Mouse (Mus musculus) hindbrain, embryonic 10.5 days (tissue): ENCODE data around the gene D430042O09Rik. TPM values are rescaled to one million over a fixed set of nuclear protein-coding genes. Genes with fewer than 3 reads are reported as not detected.
A peak's percentile ranks its signal among the peaks of the same experiment; 100 is the strongest.
"Not testable (repeated sequence)": the region's sequence is repeated elsewhere in the genome, so short reads cannot be mapped to it uniquely, and the experiment has no call there.

ENCODE experiments used
- DNase-seq: peaks from one replicate; pipeline ENCODE4 v3.0.0-alpha.2; 2017; ENCODE audit warnings: low spot score
- H3K27ac ChIP-seq: fragments of 300-500 bp; sonication (generic); 2 replicates; pipeline ENCODE4 v1.5.1; 2016; ENCODE audit warnings: mild to moderate bottlenecking, moderate library complexity
- H3K27me3 ChIP-seq: fragments of 300-500 bp; sonication (generic); 2 replicates; pipeline ENCODE4 v1.6.1; 2016; ENCODE audit warnings: mild to moderate bottlenecking; ENCODE audit not compliant: poor library complexity, insufficient read depth, severe bottlenecking
- H3K36me3 ChIP-seq: fragments of 300-500 bp; sonication (generic); 2 replicates; pipeline ENCODE4 v1.6.1; 2016; ENCODE audit warnings: mild to moderate bottlenecking, moderate library complexity
- H3K4me1 ChIP-seq: fragments of 300-500 bp; sonication (generic); replicated peaks from 2 replicates; pipeline ENCODE4 v1.6.1; 2016; ENCODE audit warnings: mild to moderate bottlenecking
- H3K4me3 ChIP-seq: fragments of 300-500 bp; sonication (generic); 2 replicates; pipeline ENCODE4 v1.5.1; 2016; ENCODE audit warnings: mild to moderate bottlenecking, moderate library complexity
- H3K9me3 ChIP-seq: fragments of 300-500 bp; sonication (generic); 2 replicates; pipeline ENCODE4 v1.6.1; 2016; ENCODE audit warnings: mild to moderate bottlenecking, moderate library complexity
- WGBS: fragments of 180-500 bp; shearing (Covaris S2); methylation state at CpG from one replicate; pipeline ENCODE4 v1.1.7; 2016; 5-methylcytosine and 5-hydroxymethylcytosine counted together
- polyA plus RNA-seq: library from polyadenylated mRNA; unstranded; fragments of >200 nt; fragmentation: Nextera tagmentation; extraction: Ambion mirVana; gene quantifications from 2 replicates; pipeline ENCODE4 v1.2.1, GENCODE M21; 2016

Gene D430042O09Rik
- 10.2 and 11.8 TPM in 2 replicates for polyA plus RNA-seq

DNA sequence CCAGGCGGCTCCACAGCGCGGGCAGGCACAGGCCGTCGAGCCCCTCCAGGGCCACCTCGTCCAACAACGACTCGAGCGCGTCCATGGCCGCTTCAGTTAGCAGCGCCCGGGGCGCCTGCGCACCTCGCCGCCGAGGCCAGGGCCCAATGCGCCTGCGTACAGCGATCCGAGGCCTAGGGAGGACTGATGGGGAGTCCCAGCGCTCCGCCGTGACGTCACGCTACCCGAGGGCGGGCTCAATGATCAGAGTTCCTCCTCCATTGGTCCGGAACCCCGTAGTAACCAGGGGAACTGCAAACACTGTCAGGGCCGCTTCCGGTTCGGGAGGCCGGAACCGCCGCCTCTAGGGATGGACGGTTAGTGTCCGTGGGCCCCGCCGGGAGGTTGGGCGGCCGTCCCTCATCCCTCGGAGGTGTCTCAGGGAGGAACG, at the start of gene D430042O09Rik, which contains the start of gene Gtf3c1:
TSS of gene D430042O09Rik (plus strand) at position 296 of the 430 bp plus-strand sequence.
TSS of gene Gtf3c1 (minus strand) at position 188 of the 430 bp plus-strand sequence.
- Histone ChIP-seq H3K27me3 (no peaks in the 10 kb centered on the region), H3K4me1 (peaks cover 36% of the 10 kb centered on the region), H3K36me3 (peaks cover 38% of the 10 kb centered on the region), H3K27ac (peak within 1 kb of the TSS; percentile 96), H3K9me3 (no peaks in the 10 kb centered on the region), H3K4me3 (peak within 1 kb of the TSS; percentile 88)
- peak; percentile 100 for DNase-seq
- under 1% methylated on average over 45 of the region's 45 CpGs for whole genome bisulfite sequencing

- H3K4me1 ChIP-seq: no peaks in the 10 kb centered on the region
- no peak overlapping the region for H3K4me3 ChIP-seq
- H3K9me3 ChIP-seq: no peaks in the 10 kb centered on the region
- DNase-seq: no peak
- WGBS: 88% methylated on average over 3 of the region's 3 CpGs
- peaks cover 100% of the 10 kb centered on the region for H3K36me3 ChIP-seq
- H3K27me3 ChIP-seq: no peaks in the 10 kb centered on the region
- H3K27ac ChIP-seq: no peak overlapping the region
Observed at GRCm38 (mm10) chr7:125663654-125664053, 44.0 kb upstream of the D430042O09Rik start.

- 91% methylated on average over 6 of the region's 6 CpGs for WGBS
- no peaks in the 10 kb centered on the region for H3K9me3 ChIP-seq
- no peaks in the 10 kb centered on the region for H3K27me3 ChIP-seq
- no peak overlapping the region for H3K4me3 ChIP-seq
- H3K36me3 ChIP-seq: peaks cover 100% of the 10 kb centered on the region
- no peak overlapping the region for H3K27ac ChIP-seq
- DNase-seq: no peak
- H3K4me1 ChIP-seq: no peaks in the 10 kb centered on the region
Observed at GRCm38 (mm10) chr7:125670865-125671264, 36.8 kb upstream of the D430042O09Rik start.

DNA sequence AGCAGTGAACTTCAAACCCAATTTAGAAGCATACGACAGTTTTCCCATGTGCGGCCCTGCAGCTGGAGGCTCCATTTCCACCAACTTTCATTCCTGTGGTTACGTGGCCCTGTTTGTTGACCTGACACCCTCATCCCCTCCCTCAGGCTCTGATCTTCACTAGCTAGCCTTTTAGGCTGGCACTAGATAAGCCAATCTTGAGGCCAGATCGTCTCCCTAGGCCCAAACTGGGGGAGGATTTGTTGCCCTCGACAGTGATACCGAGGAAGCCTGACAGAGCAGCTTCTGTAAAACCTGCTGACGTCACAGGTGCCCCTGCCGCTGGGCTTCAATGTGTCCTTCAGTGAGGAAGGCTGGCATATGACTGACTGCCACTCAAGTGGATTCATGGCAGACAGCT, 36.3 kb upstream of the D430042O09Rik start:
- no peaks in the 10 kb centered on the region for H3K9me3 ChIP-seq
- no peak overlapping the region for H3K4me3 ChIP-seq
- 93% methylated on average over 8 of the region's 8 CpGs for WGBS
- no peak overlapping the region for H3K27ac ChIP-seq
- no peaks in the 10 kb centered on the region for H3K4me1 ChIP-seq
- no peaks in the 10 kb centered on the region for H3K27me3 ChIP-seq
- H3K36me3 ChIP-seq: peaks cover 100% of the 10 kb centered on the region
- no peak for DNase-seq

DNA sequence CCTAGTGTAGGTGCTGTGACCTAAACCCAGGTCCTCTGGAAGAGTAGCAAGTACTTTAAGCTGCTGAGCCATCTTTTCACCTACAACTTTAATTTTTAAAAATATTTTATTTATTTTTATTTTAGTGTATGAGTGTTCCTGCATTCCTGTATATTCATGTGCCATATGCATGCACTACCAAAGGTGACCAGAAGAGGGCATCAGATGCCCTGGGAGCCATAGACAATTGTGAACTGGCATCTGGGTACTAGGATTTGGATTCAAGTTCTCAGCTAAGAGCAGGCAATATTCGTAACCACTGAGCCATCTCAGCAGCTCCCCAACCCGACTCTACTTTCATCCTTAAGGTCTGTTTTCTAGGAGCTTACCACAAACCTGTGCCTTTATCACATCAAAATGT, 32.8 kb upstream of the D430042O09Rik start:
- H3K9me3 ChIP-seq: no peaks in the 10 kb centered on the region
- no peaks in the 10 kb centered on the region for H3K27me3 ChIP-seq
- peak; percentile 37 for DNase-seq
- no peak overlapping the region for H3K27ac ChIP-seq
- WGBS: 85% methylated on average over 2 of the region's 2 CpGs
- H3K4me1 ChIP-seq: no peaks in the 10 kb centered on the region
- H3K4me3 ChIP-seq: no peak overlapping the region
- H3K36me3 ChIP-seq: peaks cover 100% of the 10 kb centered on the region

GRCm38 (mm10) chr7:125678756-125679155, 28.9 kb upstream of the D430042O09Rik start:
- 84% methylated on average over 8 of the region's 8 CpGs for WGBS
- H3K4me1 ChIP-seq: no peaks in the 10 kb centered on the region
- DNase-seq: no peak

GRCm38 (mm10) chr7:125679936-125680335, 27.8 kb upstream of the D430042O09Rik start:
- Histone ChIP-seq H3K4me3 (no peak overlapping the region), H3K27ac (no peak overlapping the region), H3K36me3 (peaks cover 99% of the 10 kb centered on the region), H3K4me1 (no peaks in the 10 kb centered on the region), H3K27me3 (no peaks in the 10 kb centered on the region), H3K9me3 (no peaks in the 10 kb centered on the region)
- 87% methylated on average over 9 of the region's 9 CpGs for WGBS
- DNase-seq: no peak

More at GRCm38 (mm10) chr7:125678756-125679155, 28.9 kb upstream of the D430042O09Rik start:
- no peak overlapping the region for H3K27ac ChIP-seq
- no peaks in the 10 kb centered on the region for H3K9me3 ChIP-seq
- no peak overlapping the region for H3K4me3 ChIP-seq
- peaks cover 99% of the 10 kb centered on the region for H3K36me3 ChIP-seq
- H3K27me3 ChIP-seq: no peaks in the 10 kb centered on the region

- H3K36me3 ChIP-seq: peaks cover 99% of the 10 kb centered on the region
- H3K4me1 ChIP-seq: no peaks in the 10 kb centered on the region
- WGBS: 91% methylated on average over 4 of the region's 4 CpGs
- no peaks in the 10 kb centered on the region for H3K27me3 ChIP-seq
- H3K27ac ChIP-seq: no peak overlapping the region
- H3K4me3 ChIP-seq: no peak overlapping the region
- no peaks in the 10 kb centered on the region for H3K9me3 ChIP-seq
- DNase-seq: no peak
Observed at GRCm38 (mm10) chr7:125690516-125690915, 17.2 kb upstream of the D430042O09Rik start.

DNA sequence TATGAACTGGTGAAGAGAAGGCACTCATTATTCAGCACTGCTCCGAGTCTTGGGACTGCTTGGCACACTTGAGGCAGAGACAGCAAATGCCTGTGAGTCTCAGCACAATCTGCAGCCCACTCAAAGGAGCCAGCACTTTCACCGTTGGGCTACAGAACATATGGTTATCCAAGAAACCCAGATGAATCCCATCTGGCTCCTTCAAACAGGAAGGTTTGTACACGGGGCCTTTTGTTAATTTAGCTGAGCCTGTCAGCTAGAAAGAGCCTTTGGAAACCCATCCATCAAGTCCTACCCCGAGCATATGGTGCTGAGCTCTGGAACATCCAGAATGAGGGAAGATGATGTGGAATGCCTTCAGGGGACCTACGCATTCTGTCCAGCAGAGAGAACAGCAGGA, 13.6 kb upstream of the D430042O09Rik start:
- peaks cover 11% of the 10 kb centered on the region for H3K9me3 ChIP-seq
- 85% methylated on average over 5 of the region's 5 CpGs for WGBS
- peaks cover 100% of the 10 kb centered on the region for H3K36me3 ChIP-seq
- H3K27ac ChIP-seq: no peak overlapping the region
- H3K4me3 ChIP-seq: no peak overlapping the region
- no peak for DNase-seq
- no peaks in the 10 kb centered on the region for H3K27me3 ChIP-seq
- H3K4me1 ChIP-seq: no peaks in the 10 kb centered on the region

GRCm38 (mm10) chr7:125702791-125703190, 4.9 kb upstream of the D430042O09Rik start:
- 86% methylated on average over 1 of the region's 1 CpGs for WGBS
- Histone ChIP-seq H3K27ac (no peak overlapping the region), H3K27me3 (no peaks in the 10 kb centered on the region), H3K9me3 (peaks cover 21% of the 10 kb centered on the region), H3K36me3 (peaks cover 77% of the 10 kb centered on the region), H3K4me1 (peaks cover 24% of the 10 kb centered on the region), H3K4me3 (no peak overlapping the region)
- no peak for DNase-seq

- no peak for DNase-seq
- under 1% methylated on average over 24 of the region's 24 CpGs for WGBS
- peak overlapping the region; percentile 96 for H3K27ac ChIP-seq
- no peaks in the 10 kb centered on the region for H3K27me3 ChIP-seq
- peaks cover 42% of the 10 kb centered on the region for H3K36me3 ChIP-seq
- H3K4me1 ChIP-seq: peaks cover 36% of the 10 kb centered on the region
- peak overlapping the region; percentile 88 for H3K4me3 ChIP-seq
- H3K9me3 ChIP-seq: no peaks in the 10 kb centered on the region
Observed at GRCm38 (mm10) chr7:125707186-125707585, 502 bp upstream of the D430042O09Rik start.

GRCm38 (mm10) chr7:125708100-125708499, 412 bp downstream of the D430042O09Rik start:
- Histone ChIP-seq H3K4me3 (peak overlapping the region; percentile 88), H3K36me3 (peaks cover 33% of the 10 kb centered on the region), H3K4me1 (peaks cover 36% of the 10 kb centered on the region), H3K9me3 (no peaks in the 10 kb centered on the region), H3K27ac (peak overlapping the region; percentile 96), H3K27me3 (no peaks in the 10 kb centered on the region)
- DNase-seq: no peak
- 2% methylated on average over 15 of the region's 15 CpGs for WGBS

DNA sequence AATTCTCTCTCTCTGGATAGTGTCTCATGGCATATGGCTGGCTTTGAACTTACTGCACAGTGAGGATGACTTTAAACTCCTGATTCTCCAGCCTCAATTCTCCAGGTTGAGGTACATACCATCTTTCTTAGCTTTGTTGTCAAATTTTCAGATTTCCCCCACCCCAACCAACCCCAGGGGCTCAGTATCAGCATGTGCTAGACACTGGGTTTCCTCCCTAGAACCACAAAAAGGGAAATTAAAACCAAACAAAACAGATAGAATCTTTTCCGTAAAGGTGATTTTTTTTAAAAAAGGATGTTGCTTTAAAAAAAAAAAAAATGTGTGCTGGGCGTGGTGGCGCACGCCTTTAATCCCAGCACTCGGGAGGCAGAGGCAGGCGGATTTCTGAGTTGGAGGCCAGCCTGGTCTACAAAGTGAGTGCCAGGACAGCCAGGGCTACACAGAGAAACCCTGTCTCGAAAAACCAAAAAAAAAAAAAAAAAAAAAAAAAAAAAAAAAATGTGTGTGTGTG, 5.9 kb downstream of the D430042O09Rik start:
- not testable (repeated sequence) for H3K4me1 ChIP-seq, H3K4me3 ChIP-seq, H3K27me3 ChIP-seq, DNase-seq, H3K27ac ChIP-seq, H3K9me3 ChIP-seq
- WGBS: 93% methylated on average over 7 of the region's 7 CpGs
- H3K36me3 ChIP-seq: peaks cover 13% of the 10 kb centered on the region
